Mouse (Mus musculus) CH12.LX (cell line): ENCODE measurements around the gene D1Pas1. TPM values are rescaled to one million over a fixed set of nuclear protein-coding genes. Genes with fewer than 3 reads are reported as not detected.

Experiments
- DNase-seq: peaks from one replicate; pipeline ENCODE4 v3.0.0-alpha.2; 2013; ENCODE audit errors: extremely low read depth
- H3K27ac ChIP-seq: 2 replicates; pipeline ENCODE4 v1.5.1; 2012; ENCODE audit warnings: low read depth, mild to moderate bottlenecking, control low read depth, moderate library complexity; ENCODE audit not compliant: insufficient read depth
- H3K27me3 ChIP-seq: replicated peaks from 2 replicates; pipeline ENCODE3; 2012; ENCODE audit warnings: inconsistent platforms
- H3K36me3 ChIP-seq, 2 experiments: replicated peaks in 1 of 2; 2 replicates each; pipeline versions ENCODE3 to v1.6.1; 2012; ENCODE audit warnings: inconsistent platforms in 1 of 2, low read length in 1 of 2, mild to moderate bottlenecking in 1 of 2, mixed read lengths in 1 of 2, moderate library complexity in 1 of 2; ENCODE audit not compliant: control insufficient read depth in 1 of 2, insufficient read depth in 1 of 2
- H3K4me1 ChIP-seq, 2 experiments: 2 replicates each; pipeline ENCODE4 v1.6.1; 2012; ENCODE audit warnings: inconsistent platforms in 1 of 2, moderate library complexity in 1 of 2; ENCODE audit not compliant: insufficient read depth in 2 of 2, control insufficient read depth in 1 of 2
- H3K4me2 ChIP-seq: 2 replicates; pipeline ENCODE4 v1.6.1; 2012; ENCODE audit warnings: low read depth, mild to moderate bottlenecking, control low read depth; ENCODE audit not compliant: poor library complexity, insufficient read depth, severe bottlenecking
- H3K4me3 ChIP-seq, 3 experiments: fragments of 150-350 bp in 1 of 3; sonication (generic) in 1 of 3; replicated peaks in 1 of 3; 2 replicates each; pipeline versions ENCODE3 to v1.5.1; 2011 to 2012; ENCODE audit warnings: low read depth in 2 of 3, low read length in 2 of 3, mild to moderate bottlenecking in 2 of 3, moderate library complexity in 2 of 3, control low read depth in 1 of 3, improper control_type of control experiment in 1 of 3, inconsistent platforms in 1 of 3, mixed read lengths in 1 of 3; ENCODE audit not compliant: poor library complexity in 1 of 3
- H3K79me2 ChIP-seq: replicated peaks from 2 replicates; pipeline ENCODE4 v1.6.1; 2012; ENCODE audit warnings: mild to moderate bottlenecking, moderate library complexity; ENCODE audit not compliant: control insufficient read depth, poor library complexity, insufficient read depth, severe bottlenecking; ENCODE audit errors: extremely low read depth
- H3K9ac ChIP-seq: 2 replicates; pipeline ENCODE4 v1.6.1; 2012; ENCODE audit warnings: low read depth, mild to moderate bottlenecking, control low read depth, moderate library complexity; ENCODE audit not compliant: insufficient read depth
- H3K9me3 ChIP-seq: replicated peaks from 2 replicates; pipeline ENCODE3; 2012; ENCODE audit warnings: low read length, inconsistent platforms, mixed read lengths
- CHD1 ChIP-seq: IDR thresholded peaks from 2 replicates; pipeline ENCODE4 v1.6.1; 2012; ENCODE audit warnings: low read depth, low read length, improper control_type of control experiment, inconsistent platforms
- CHD2 ChIP-seq: IDR thresholded peaks from 2 replicates; pipeline ENCODE4 v1.6.1; 2011; ENCODE audit warnings: low read length, improper control_type of control experiment
- KAT2A ChIP-seq: IDR thresholded peaks from 2 replicates; pipeline ENCODE4 v1.6.1; 2012; ENCODE audit warnings: low read length, improper control_type of control experiment, inconsistent platforms; ENCODE audit not compliant: insufficient replicate concordance
- MAFK ChIP-seq: IDR thresholded peaks from 2 replicates; pipeline ENCODE4 v1.6.1; 2011; ENCODE audit warnings: low read length, improper control_type of control experiment; ENCODE audit not compliant: insufficient replicate concordance
- MEF2A ChIP-seq: IDR thresholded peaks from 2 replicates; pipeline ENCODE4 v1.6.1; 2014; ENCODE audit warnings: low read depth, mild to moderate bottlenecking, inconsistent platforms, low read length, improper control_type of control experiment, borderline replicate concordance
- RAD21 ChIP-seq: IDR thresholded peaks from 2 replicates; pipeline ENCODE4 v1.6.1; 2011; ENCODE audit warnings: low read depth, mild to moderate bottlenecking, low read length, improper control_type of control experiment, moderate library complexity
- SMC3 ChIP-seq: IDR thresholded peaks from 2 replicates; pipeline ENCODE4 v1.6.1; 2011; ENCODE audit warnings: low read depth, low read length, improper control_type of control experiment
- ZMIZ1 ChIP-seq: IDR thresholded peaks from 2 replicates; pipeline ENCODE4 v1.6.1; 2012; ENCODE audit warnings: low read depth, mild to moderate bottlenecking, inconsistent platforms, low read length, improper control_type of control experiment
- dilution Hi-C: fragments of 300-500 bp; cut with MboI; formaldehyde crosslinking; loops from 2 replicates; pipeline ENCODE4 v1.14.3; 2020; ENCODE audit warnings: low sequenced_read_pairs; ENCODE audit not compliant: extremely low pct_unique_long_range_greater_than_20kb, extremely low pct_ligation_motif_present
- in situ Hi-C: fragments of 300-500 bp; cut with MboI; formaldehyde crosslinking; loops from 3 replicates; pipeline ENCODE4 v1.14.3; 2019; ENCODE audit warnings: low sequenced_read_pairs, low pct_ligation_motif_present, low pct_unique_long_range_greater_than_20kb, mixed read lengths
- polyA plus RNA-seq: library from polyadenylated mRNA; unstranded; fragments of >175 nt; gene quantifications from 2 replicates; pipeline ENCODE4 v1.2.1, GENCODE M21; 2012; ENCODE audit warnings: low read depth; ENCODE audit not compliant: insufficient read length
- total RNA-seq, 2 experiments: library from RNA; depleted of rRNA; stranded (reverse); fragments of 300-350 nt in 1 of 2; fragments of >200 nt in 1 of 2; gene quantifications; 2 replicates each; pipeline ENCODE4 v1.2.3; 2012 to 2014

D1Pas1 gene
- total and polyA plus RNA-seq, 3 experiments, result not detected

DNA sequence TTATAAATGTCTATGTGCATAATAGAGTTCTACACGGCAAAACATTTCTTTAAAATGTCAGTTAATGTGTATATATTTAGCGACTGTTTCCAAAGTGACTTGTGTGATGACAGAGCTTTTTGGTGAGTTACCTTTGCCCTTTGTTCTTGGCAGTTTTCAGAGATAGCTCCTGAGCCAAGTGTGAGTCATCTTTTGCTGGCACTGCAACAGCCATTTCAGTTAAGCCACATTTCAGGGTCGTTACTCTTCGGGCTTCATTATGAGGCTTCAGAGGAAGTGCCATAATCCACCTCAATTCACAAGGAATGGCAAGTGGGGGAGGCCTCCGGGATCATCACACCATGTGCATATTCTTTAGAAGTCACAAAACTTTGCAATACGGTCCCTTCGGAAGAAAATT is 52.8 kb downstream of the D1Pas1 start:
- dilution Hi-C loops (no loop called here), in situ Hi-C loops (no loop called here)
- Histone ChIP-seq H3K27ac (no peak overlapping the region), H3K79me2 (no peaks in the 10 kb centered on the region), H3K4me2 (no peak overlapping the region), H3K9me3 (no peaks in the 10 kb centered on the region), H3K4me3 (no peak overlapping the region), H3K36me3 (no peaks in the 10 kb centered on the region), H3K27me3 (no peaks in the 10 kb centered on the region), H3K4me1 (peaks cover 0 to 9% of the 10 kb centered on the region in 2 experiments; a peak in 2 of 4 replicates), H3K9ac (no peak overlapping the region)
- no peak for DNase-seq
- TF ChIP-seq MEF2A, result no peak
- TF ChIP-seq CHD2, result no peak
- TF ChIP-seq CHD1, result no peak
- no peak for TF ChIP-seq MAFK
- no peak for TF ChIP-seq KAT2A
- no peak for TF ChIP-seq SMC3
- TF ChIP-seq RAD21, result no peak
- TF ChIP-seq ZMIZ1, result no peak

Other genes with a start within 250 kb of the D1Pas1 start
- gene Rrp15, start 218.1 kb upstream of the D1Pas1 start, total RNA-seq (2012; rRNA removed), result 83.8 and 112 TPM in 2 replicates
- 172 and 193 TPM in 2 replicates for gene Rrp15, start 218.1 kb upstream of the D1Pas1 start, total RNA-seq (2014; rRNA removed)
- gene Rrp15, start 218.1 kb upstream of the D1Pas1 start, polyA plus RNA-seq, result 176 and 242 TPM in 2 replicates
- 0.13 TPM in 1 of 2 replicates, not detected in the other for gene Spata17, start 248.0 kb downstream of the D1Pas1 start, total RNA-seq (2012; rRNA removed)
- not detected in 2 replicates for gene Spata17, start 248.0 kb downstream of the D1Pas1 start, total RNA-seq (2014; rRNA removed)
- gene Spata17, start 248.0 kb downstream of the D1Pas1 start, polyA plus RNA-seq, result 0.24 TPM in 1 of 2 replicates, not detected in the other
- gene Gpatch2, start 248.1 kb downstream of the D1Pas1 start, total RNA-seq (2012; rRNA removed), result 15.4 TPM in 2 replicates
- gene Gpatch2, start 248.1 kb downstream of the D1Pas1 start, total RNA-seq (2014; rRNA removed), result 14.1 and 14.9 TPM in 2 replicates
- 17.0 and 20.9 TPM in 2 replicates for gene Gpatch2, start 248.1 kb downstream of the D1Pas1 start, polyA plus RNA-seq